In genomic region chr15:100429959-100430565, GRCm38 (mm10) we compare ENCODE assay signal across 12 mouse cellular contexts. TPM values are rescaled to one million over a fixed set of nuclear protein-coding genes. Genes with fewer than 3 reads are reported as not detected.
DNase-seq lines count a peak whose midpoint lies in the region; ATAC-seq lines count a peak whose summit lies in the region.
"Had no signal": no experiment of that assay in that cellular context is flagged by ENCODE, and none has a peak within 500 bp of the region (broad histone marks: within the 10 kb centered on the region; RNA-seq: fewer than 3 reads in every experiment).

No protein-coding gene starts in this region.

- no peaks in the 10 kb centered on the region for H3K9me3 ChIP-seq in kidney, embryonic 15.5 days (replicated peaks)
- H3K9me3 ChIP-seq: neural tube, embryonic 12.5 days had no signal

- ATAC-seq in kidney, embryonic 15.5 days (replicated peaks; ENCODE audit: low FRiP score) = no peak

- no peak overlapping the region for H3K4me3 ChIP-seq in kidney, embryonic 15.5 days (replicated peaks)
- H3K4me3 ChIP-seq: megakaryocyte, embryonic 14.5 days; neural tube, embryonic 12.5 days had no signal

- H3K4me2 ChIP-seq in kidney, embryonic 15.5 days = no peak overlapping the region
- H3K4me2 ChIP-seq: neural tube, embryonic 12.5 days had no signal

- no peak overlapping the region for H3K27ac ChIP-seq in kidney, embryonic 15.5 days
- H3K27ac ChIP-seq: neural tube, embryonic 12.5 days had no signal

- H3K9ac ChIP-seq in kidney, embryonic 15.5 days = no peak overlapping the region
- H3K9ac ChIP-seq: neural tube, embryonic 12.5 days had no signal

- WGBS in kidney, embryonic 15.5 days = 61% methylated on average over 11 of the region's 11 CpGs

- H3K27me3 ChIP-seq in kidney, embryonic 15.5 days = 0 out of 2 replicates have a peak, but pooled peaks cover 7% of the 10 kb centered on the region

- no peaks in the 10 kb centered on the region for H3K36me3 ChIP-seq in kidney, embryonic 15.5 days
- H3K36me3 ChIP-seq: neural tube, embryonic 12.5 days had no signal

- peak; percentile 69 for DNase-seq in kidney, adult 11 months
- DNase-seq in cerebellum, adult 11 months = peak; percentile 36
- DNase-seq in cerebellum, adult 9-10 months = peak; percentile 60
- DNase-seq in kidney, postnatal 14 days = peak; percentile 58
- DNase-seq in adrenal gland, postnatal 10 days = no peak
- no peak for DNase-seq in heart, adult 18-20 months
- DNase-seq: gastrocnemius, postnatal 25 days; heart, postnatal 36 days; thymus, adult 18-20 months had no signal

- H3K4me1 ChIP-seq in kidney, embryonic 15.5 days = peaks cover 16% of the 10 kb centered on the region; the same call in 1 of the 2 replicates
- H3K4me1 ChIP-seq: neural tube, embryonic 12.5 days had no signal

RNA-seq across cellular contexts. Expression of gene Slc11a2, which starts 5.2 kb away (rescaled TPM):
- 26.8 and 28.2 TPM in 2 replicates for polyA plus RNA-seq in kidney, embryonic 15.5 days (2015; fragmentation: Nextera tagmentation; extraction: Ambion mirVana)
- total RNA-seq in adrenal gland, postnatal 10 days (2021) = 10 to 100 TPM; 60.6 to 72.7 TPM
- 10 to 100 TPM; 37.8 to 44.5 TPM for total RNA-seq in heart, adult 18-20 months (2021)

RNA-seq across cellular contexts. Expression of gene Gm5475, which starts 8.1 kb away (rescaled TPM):
- 0.15 and 0.25 TPM in 2 replicates for polyA plus RNA-seq in kidney, embryonic 15.5 days (2015; fragmentation: Nextera tagmentation; extraction: Ambion mirVana)
- total RNA-seq in adrenal gland, postnatal 10 days (2021) = under 1 TPM in 1 of 2 experiments, not detected in 1; 0.09 TPM
- not detected for total RNA-seq in heart, adult 18-20 months (2021)
- total RNA-seq: gastrocnemius, postnatal 25 days; heart, postnatal 36 days had no signal

RNA-seq across cellular contexts. Expression of gene Letmd1, which starts 38.8 kb away (rescaled TPM):
- 27.5 and 27.8 TPM in 2 replicates for polyA plus RNA-seq in kidney, embryonic 15.5 days (2015; fragmentation: Nextera tagmentation; extraction: Ambion mirVana)
- total RNA-seq in adrenal gland, postnatal 10 days (2021) = 100 to 1,000 TPM; 298 to 353 TPM
- total RNA-seq in heart, adult 18-20 months (2021) = 10 to 100 TPM; 10.2 to 23.2 TPM

Comparison
In these comparisons a context has a peak if more than half of its experiments do, and no peak if none do; other contexts are left out.
1. DNase-seq: peak in kidney, adult 11 months (single experiment), cerebellum, adult 11 months (single experiment), cerebellum, adult 9-10 months (single experiment) and kidney, postnatal 14 days (single experiment); none in adrenal gland, postnatal 10 days (single experiment) and heart, adult 18-20 months (0 of 2).
2. RNA of gene Letmd1, which starts 38.8 kb away (total RNA-seq): 298 to 353 TPM in adrenal gland, postnatal 10 days; 10.2 to 23.2 TPM in heart, adult 18-20 months; every median in the first group is over 10 times any median in the second.